Mouse (Mus musculus) urinary bladder, postnatal 0 days (tissue): ENCODE results near the gene Gabra5. TPM values are rescaled to one million over a fixed set of nuclear protein-coding genes. Genes with fewer than 3 reads are reported as not detected.

Source experiments
- polyA plus RNA-seq: library from polyadenylated mRNA; unstranded; fragments of >200 nt; fragmentation: Nextera tagmentation; extraction: Ambion mirVana; gene quantifications from 2 replicates; pipeline ENCODE4 v1.2.1, GENCODE M21; 2015

The Gabra5 gene
- polyA plus RNA-seq, result 0.12 and 0.23 TPM in 2 replicates

DNA sequence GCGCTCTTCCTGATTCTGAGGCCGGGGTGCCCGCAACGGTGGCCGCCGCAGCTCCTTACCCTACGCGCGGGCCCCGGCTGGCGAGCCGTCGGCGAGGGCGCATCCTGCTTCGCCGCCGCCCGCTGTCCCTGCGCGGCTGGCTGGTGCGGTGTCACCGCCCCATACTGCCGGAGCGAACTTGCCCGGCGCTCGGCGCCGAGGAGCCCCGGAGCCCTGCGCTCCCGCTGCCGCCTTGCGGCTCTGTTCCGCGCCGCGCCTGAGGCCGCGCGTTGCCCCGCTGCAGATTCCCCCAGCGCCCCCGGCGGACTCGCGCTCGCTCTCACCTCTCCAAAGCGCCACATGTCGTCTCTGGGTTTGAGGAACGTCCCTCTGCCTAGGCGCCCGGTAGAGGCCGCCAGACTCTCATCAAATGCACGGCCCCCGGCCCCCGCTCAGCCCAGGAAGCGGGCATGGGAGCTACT, at the start of gene Gabra5:
TSS of gene Gabra5 (minus strand) at position 379 of the 461 bp plus-strand sequence.

DNA sequence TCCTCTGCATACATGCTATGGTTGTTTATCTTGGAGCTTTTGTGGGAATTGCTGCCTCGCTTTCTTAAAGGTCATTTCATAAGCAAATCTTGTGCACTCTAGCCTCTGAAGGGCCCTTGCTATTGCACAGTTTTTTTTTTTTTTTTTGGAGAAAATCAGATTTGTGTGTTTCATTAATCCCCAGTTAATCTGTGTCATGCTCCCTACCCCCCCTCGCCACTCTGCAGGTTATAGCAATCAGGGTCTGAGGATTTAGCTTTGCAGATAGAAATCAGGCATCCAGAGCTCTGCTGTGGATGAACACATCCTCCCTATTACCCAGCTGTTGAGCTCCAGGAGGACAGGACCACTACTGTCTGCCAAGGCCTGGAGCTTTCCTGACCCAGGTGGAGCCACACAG, 90.5 kb downstream of the Gabra5 start, which contains the start of gene Gabrb3:
TSS of gene Gabrb3 (plus strand) at position 301 of the 400 bp plus-strand sequence.

DNA sequence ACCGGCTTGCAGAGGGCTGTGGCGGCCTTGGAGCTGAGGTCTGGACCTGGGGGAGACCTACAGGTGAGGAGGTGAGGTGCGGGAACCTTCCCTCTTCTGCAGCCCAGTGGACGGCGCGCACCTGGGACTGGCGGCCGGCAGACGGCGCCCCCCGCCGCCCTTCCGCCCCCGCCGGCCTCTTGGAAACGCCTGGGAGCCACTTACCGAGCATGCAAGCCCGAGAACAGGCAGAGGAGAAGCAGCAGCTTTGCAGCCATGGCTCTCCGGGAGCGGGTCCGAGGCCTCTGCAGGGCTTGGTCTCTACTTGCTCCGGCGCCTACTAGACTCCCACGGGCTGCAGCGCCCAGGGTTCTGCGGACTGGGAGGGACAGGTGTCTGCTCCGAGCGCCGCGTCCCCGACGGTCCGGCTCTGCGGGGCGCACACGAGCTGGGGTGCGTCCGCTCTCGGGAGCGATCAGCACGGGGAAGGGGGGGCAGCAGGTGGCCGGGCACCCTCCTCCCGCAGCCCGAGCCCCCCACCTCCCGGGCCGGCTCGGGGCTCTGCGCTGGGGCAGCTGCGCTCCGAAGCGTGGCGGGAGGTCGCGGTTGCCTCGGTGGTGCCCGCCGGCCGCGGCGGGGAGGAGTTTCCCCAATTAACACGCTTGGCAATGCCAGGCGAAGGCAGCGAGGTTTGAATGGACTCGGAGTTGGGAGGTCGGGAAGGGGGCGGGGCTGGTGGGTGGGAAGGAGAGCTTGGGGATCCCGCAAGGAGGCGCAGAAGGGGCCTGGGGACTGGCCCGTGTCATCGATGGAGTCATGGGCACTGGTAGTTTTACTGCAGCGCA, 123.1 kb downstream of the Gabra5 start, which contains the start of gene Gabrg3:
TSS of gene Gabrg3 (minus strand) at position 672 of the 824 bp plus-strand sequence.

Other genes with a start within 250 kb of the Gabra5 start
- 0.10 and 0.36 TPM in 2 replicates for gene Gabrg3, start 122.9 kb downstream of the Gabra5 start, polyA plus RNA-seq
- 0.35 and 0.52 TPM in 2 replicates for gene Gabrb3, start 90.4 kb downstream of the Gabra5 start, polyA plus RNA-seq